Mouse (Mus musculus) heart, embryonic 12.5 days (tissue): ENCODE data around the gene Vmn2r7. TPM values are rescaled to one million over a fixed set of nuclear protein-coding genes. Genes with fewer than 3 reads are reported as not detected.
"Not testable (repeated sequence)": the region's sequence is repeated elsewhere in the genome, so short reads cannot be mapped to it uniquely, and the experiment has no call there.

ENCODE experiments used
- ATAC-seq: fragments of 200-750 bp; cut with Nextera tagmentation; 2 replicates; pipeline ENCODE4 v1.8.0; 2017; ENCODE audit warnings: moderate TSS enrichment, moderate library complexity; ENCODE audit not compliant: insufficient number of reproducible peaks, low FRiP score
- H3K27ac ChIP-seq: fragments of 300-500 bp; sonication (generic); 2 replicates; pipeline ENCODE4 v1.5.1; 2016; ENCODE audit warnings: mild to moderate bottlenecking, moderate library complexity; ENCODE audit not compliant: poor library complexity, severe bottlenecking
- H3K27me3 ChIP-seq: fragments of 300-500 bp; sonication (generic); replicated peaks from 2 replicates; pipeline ENCODE4 v1.6.1; 2016; ENCODE audit warnings: mild to moderate bottlenecking, moderate library complexity
- H3K36me3 ChIP-seq: fragments of 300-500 bp; sonication (generic); 2 replicates; pipeline ENCODE4 v1.6.1; 2016; ENCODE audit warnings: mild to moderate bottlenecking, moderate library complexity
- H3K4me1 ChIP-seq: fragments of 300-500 bp; sonication (generic); replicated peaks from 2 replicates; pipeline ENCODE4 v1.6.1; 2016; ENCODE audit warnings: mild to moderate bottlenecking
- H3K4me2 ChIP-seq: fragments of 300-500 bp; sonication (generic); 2 replicates; pipeline ENCODE4 v1.6.1; 2016; ENCODE audit warnings: mild to moderate bottlenecking, moderate library complexity
- H3K4me3 ChIP-seq: fragments of 300-500 bp; sonication (generic); 2 replicates; pipeline ENCODE4 v1.5.1; 2016; ENCODE audit warnings: mild to moderate bottlenecking
- H3K9ac ChIP-seq: fragments of 300-500 bp; sonication (generic); 2 replicates; pipeline ENCODE4 v1.6.1; 2016; ENCODE audit warnings: mild to moderate bottlenecking, moderate library complexity
- H3K9me3 ChIP-seq: fragments of 300-500 bp; sonication (generic); replicated peaks from 2 replicates; pipeline ENCODE4 v1.6.1; 2016; ENCODE audit warnings: mild to moderate bottlenecking, moderate library complexity
- WGBS: fragments of 180-500 bp; shearing (Covaris S2); methylation state at CpG from one replicate; pipeline ENCODE4 v1.1.7; 2016; 5-methylcytosine and 5-hydroxymethylcytosine counted together
- polyA plus RNA-seq: library from polyadenylated mRNA; unstranded; fragments of >200 nt; fragmentation: Nextera tagmentation; extraction: Ambion mirVana; gene quantifications from 2 replicates; pipeline ENCODE4 v1.2.1, GENCODE M21; 2016

Vmn2r7 gene
- polyA plus RNA-seq, result not detected in 2 replicates

DNA sequence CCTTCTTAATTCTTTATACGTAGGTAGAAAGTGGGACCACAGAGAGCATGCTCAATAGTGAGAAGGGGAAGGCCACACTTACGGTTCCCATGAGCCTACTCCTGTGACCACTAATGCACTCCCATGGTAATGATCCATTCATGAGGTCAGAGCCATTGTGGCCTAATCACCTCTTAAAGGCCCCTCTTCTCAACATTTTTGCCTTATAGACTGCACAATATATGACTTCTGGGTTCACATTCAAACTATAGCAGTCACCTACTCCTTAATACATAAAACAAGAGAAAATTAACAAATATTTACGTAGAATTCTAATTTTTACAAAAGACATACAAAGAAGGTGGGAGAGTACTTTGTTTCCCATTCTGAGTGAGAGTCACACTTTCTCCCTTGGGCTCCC, at the start of gene Vmn2r7:
Gene Vmn2r7, minus strand, starts transcription at position 101 of the 400 bp plus-strand sequence.
- not testable (repeated sequence) for H3K27me3 ChIP-seq, H3K4me2 ChIP-seq, H3K9ac ChIP-seq, H3K27ac ChIP-seq, H3K4me3 ChIP-seq, H3K36me3 ChIP-seq, H3K4me1 ChIP-seq, H3K9me3 ChIP-seq, ATAC-seq
- WGBS, result 78% methylated on average over 3 of the region's 3 CpGs

GRCm38 (mm10) chr3:64889725-64890124, 45.2 kb upstream of the Vmn2r7 start:
- WGBS, result 30% methylated on average over 1 of the region's 1 CpGs

GRCm38 (mm10) chr3:64878199-64878977, 33.8 kb upstream of the Vmn2r7 start:
- Histone ChIP-seq H3K4me2 (no peak overlapping the region), H3K27ac (no peak overlapping the region), H3K4me3 (no peak overlapping the region), H3K27me3 (no peaks in the 10 kb centered on the region), H3K4me1 (no peaks in the 10 kb centered on the region), H3K9me3 (no peaks in the 10 kb centered on the region), H3K36me3 (no peaks in the 10 kb centered on the region), H3K9ac (no peak overlapping the region)
- WGBS, result 65% methylated on average over 3 of the region's 3 CpGs
- ATAC-seq, result no peak

More at GRCm38 (mm10) chr3:64889725-64890124, 45.2 kb upstream of the Vmn2r7 start:
- Histone ChIP-seq H3K36me3 (no peaks in the 10 kb centered on the region), H3K9ac (no peak overlapping the region), H3K4me3 (no peak overlapping the region), H3K27ac (no peak overlapping the region), H3K4me1 (no peaks in the 10 kb centered on the region), H3K9me3 (no peaks in the 10 kb centered on the region), H3K27me3 (no peaks in the 10 kb centered on the region), H3K4me2 (no peak overlapping the region)
- ATAC-seq, result no peak

- Histone ChIP-seq H3K9ac (no peak overlapping the region), H3K36me3 (no peaks in the 10 kb centered on the region), H3K4me3 (no peak overlapping the region), H3K27me3 (no peaks in the 10 kb centered on the region), H3K27ac (no peak overlapping the region), H3K4me1 (no peaks in the 10 kb centered on the region), H3K4me2 (no peak overlapping the region), H3K9me3 (no peaks in the 10 kb centered on the region)
- ATAC-seq, result no peak
- WGBS, result 47% methylated on average over 1 of the region's 1 CpGs
Observed at GRCm38 (mm10) chr3:64876669-64877068, 32.1 kb upstream of the Vmn2r7 start.

DNA sequence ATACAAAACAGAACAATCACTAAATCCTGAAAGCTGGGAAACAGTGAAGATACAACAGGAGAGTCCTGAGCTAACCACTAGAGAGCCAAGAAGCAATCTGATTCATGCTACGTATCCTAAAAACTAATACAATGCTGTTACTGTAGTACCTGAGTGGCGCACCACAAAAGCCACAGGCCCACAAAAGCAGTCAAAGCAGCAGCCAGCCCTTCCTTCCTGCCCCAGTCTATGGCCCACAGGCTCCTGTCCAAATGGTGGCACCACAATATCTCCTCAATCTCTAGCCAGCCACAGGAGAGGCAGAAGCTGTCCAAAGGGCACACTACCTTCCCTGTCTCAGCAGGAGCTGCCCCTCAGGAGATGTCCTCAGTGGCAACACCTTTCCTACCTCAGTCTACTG, 1.7 kb downstream of the Vmn2r7 start:
- no peak overlapping the region for H3K4me3 ChIP-seq
- WGBS, result 81% methylated on average over 2 of the region's 2 CpGs
- H3K27me3 ChIP-seq, result no peaks in the 10 kb centered on the region
- no peak overlapping the region for H3K27ac ChIP-seq
- H3K9ac ChIP-seq, result no peak overlapping the region
- H3K9me3 ChIP-seq, result no peaks in the 10 kb centered on the region
- H3K36me3 ChIP-seq, result no peaks in the 10 kb centered on the region
- H3K4me2 ChIP-seq, result no peak overlapping the region
- H3K4me1 ChIP-seq, result no peaks in the 10 kb centered on the region
- ATAC-seq, result no peak

- Histone ChIP-seq H3K4me1 (no peaks in the 10 kb centered on the region), H3K4me2 (no peak overlapping the region), H3K27me3 (no peaks in the 10 kb centered on the region), H3K4me3 (no peak overlapping the region), H3K9me3 (no peaks in the 10 kb centered on the region), H3K36me3 (no peaks in the 10 kb centered on the region), H3K27ac (no peak overlapping the region), H3K9ac (no peak overlapping the region)
- ATAC-seq, result no peak
- WGBS, result 5% methylated on average over 4 of the region's 4 CpGs
Observed at GRCm38 (mm10) chr3:64842299-64842698, 2.3 kb downstream of the Vmn2r7 start.

GRCm38 (mm10) chr3:64831134-64831533, 13.4 kb downstream of the Vmn2r7 start:
- Histone ChIP-seq H3K4me1 (no peaks in the 10 kb centered on the region), H3K27me3 (no peaks in the 10 kb centered on the region), H3K4me3 (no peak overlapping the region), H3K4me2 (no peak overlapping the region), H3K27ac (no peak overlapping the region), H3K36me3 (no peaks in the 10 kb centered on the region), H3K9me3 (no peaks in the 10 kb centered on the region), H3K9ac (no peak overlapping the region)
- ATAC-seq, result no peak
- 77% methylated on average over 1 of the region's 1 CpGs for WGBS

GRCm38 (mm10) chr3:64791245-64791591, 53.3 kb downstream of the Vmn2r7 start:
- ATAC-seq, result no peak
- Histone ChIP-seq H3K4me3 (no peak overlapping the region), H3K9me3 (no peaks in the 10 kb centered on the region), H3K27ac (no peak overlapping the region), H3K27me3 (0 out of 2 replicates have a peak, but pooled peaks cover 6% of the 10 kb centered on the region), H3K36me3 (no peaks in the 10 kb centered on the region), H3K9ac (no peak overlapping the region), H3K4me2 (no peak overlapping the region), H3K4me1 (no peaks in the 10 kb centered on the region)
- WGBS, result 45% methylated on average over 6 of the region's 6 CpGs

DNA sequence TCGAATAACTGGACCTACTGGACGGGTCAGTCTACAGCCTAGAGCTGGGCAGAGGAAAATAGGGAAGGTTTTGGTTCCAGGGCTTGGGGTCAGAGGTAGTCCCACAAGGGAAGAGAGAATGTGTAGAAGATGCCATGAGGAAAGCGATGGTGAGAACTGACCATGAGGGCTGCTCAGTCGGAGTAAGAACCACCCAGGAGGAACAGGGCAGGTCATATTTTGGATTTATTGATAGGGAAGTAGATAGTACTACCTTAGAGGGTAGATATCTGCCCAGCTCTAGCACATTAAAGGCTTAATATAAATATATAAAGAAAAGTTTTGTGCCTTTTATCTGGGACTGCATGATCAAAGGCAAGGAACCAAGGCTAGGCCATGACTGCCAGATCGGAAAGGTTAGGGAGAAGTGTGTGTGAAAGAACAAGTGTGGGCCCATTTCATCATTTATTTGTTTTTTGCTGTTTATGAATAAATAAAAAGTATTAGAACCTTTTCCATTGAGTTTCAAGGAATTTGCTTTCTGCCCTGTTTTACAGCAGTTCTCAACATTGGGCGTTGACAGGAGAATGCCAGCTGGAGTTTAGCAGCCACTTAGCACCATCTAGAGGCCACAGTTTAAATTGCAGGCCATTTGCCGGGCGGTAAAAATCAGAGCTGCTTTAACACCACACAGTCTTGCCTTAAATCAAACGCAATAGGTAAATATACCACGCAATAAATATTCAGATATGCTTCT, 53.9 kb downstream of the Vmn2r7 start:
- H3K27me3 ChIP-seq, result 0 out of 2 replicates have a peak, but pooled peaks cover 6% of the 10 kb centered on the region
- H3K4me3 ChIP-seq, result no peak overlapping the region
- no peak overlapping the region for H3K9ac ChIP-seq
- ATAC-seq, result no peak
- no peak overlapping the region for H3K4me2 ChIP-seq
- no peak overlapping the region for H3K27ac ChIP-seq
- 49% methylated on average over 10 of the region's 10 CpGs for WGBS
- no peaks in the 10 kb centered on the region for H3K4me1 ChIP-seq
- H3K36me3 ChIP-seq, result no peaks in the 10 kb centered on the region
- H3K9me3 ChIP-seq, result no peaks in the 10 kb centered on the region

DNA sequence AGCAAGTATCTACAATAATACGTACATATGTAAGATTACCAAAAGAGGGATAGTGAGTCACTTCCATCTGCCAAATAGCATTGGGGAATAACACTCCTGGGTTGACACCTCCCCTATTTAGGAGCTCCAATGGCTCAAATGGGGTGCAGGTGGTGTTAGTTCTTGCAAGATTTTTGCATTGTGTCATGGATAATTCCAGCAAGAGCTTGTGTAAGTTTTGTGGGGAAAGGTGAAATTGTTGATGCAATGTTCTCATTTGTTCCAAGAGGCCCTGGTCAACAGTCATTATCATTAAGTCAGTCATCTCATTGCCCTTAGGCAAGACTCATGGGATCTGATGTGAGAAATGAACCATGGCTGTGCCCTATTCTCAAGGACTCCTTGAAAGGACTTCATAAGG, 61.7 kb downstream of the Vmn2r7 start:
- no peak overlapping the region for H3K4me2 ChIP-seq
- no peaks in the 10 kb centered on the region for H3K27me3 ChIP-seq
- H3K9ac ChIP-seq, result no peak overlapping the region
- WGBS, result 85% methylated on average over 1 of the region's 1 CpGs
- no peak overlapping the region for H3K27ac ChIP-seq
- ATAC-seq, result no peak
- no peak overlapping the region for H3K4me3 ChIP-seq
- H3K36me3 ChIP-seq, result no peaks in the 10 kb centered on the region
- no peaks in the 10 kb centered on the region for H3K9me3 ChIP-seq
- H3K4me1 ChIP-seq, result no peaks in the 10 kb centered on the region

GRCm38 (mm10) chr3:64772132-64772531, 72.4 kb downstream of the Vmn2r7 start:
- no peak for ATAC-seq
- Histone ChIP-seq H3K27ac (no peak overlapping the region), H3K27me3 (no peaks in the 10 kb centered on the region), H3K9me3 (no peaks in the 10 kb centered on the region), H3K4me3 (no peak overlapping the region), H3K4me1 (no peaks in the 10 kb centered on the region), H3K36me3 (no peaks in the 10 kb centered on the region), H3K9ac (no peak overlapping the region), H3K4me2 (no peak overlapping the region)
- WGBS, result 81% methylated on average over 1 of the region's 1 CpGs
